Mouse (Mus musculus): ENCODE measurements around the gene Anapc7. TPM values are rescaled to one million over a fixed set of nuclear protein-coding genes. Genes with fewer than 3 reads are reported as not detected.
A peak's percentile ranks its signal among the peaks of the same experiment; 100 is the strongest.

Gene Anapc7
- polyA plus RNA-seq, 1 experiment from 2014 or later: 27.2 TPM

DNA sequence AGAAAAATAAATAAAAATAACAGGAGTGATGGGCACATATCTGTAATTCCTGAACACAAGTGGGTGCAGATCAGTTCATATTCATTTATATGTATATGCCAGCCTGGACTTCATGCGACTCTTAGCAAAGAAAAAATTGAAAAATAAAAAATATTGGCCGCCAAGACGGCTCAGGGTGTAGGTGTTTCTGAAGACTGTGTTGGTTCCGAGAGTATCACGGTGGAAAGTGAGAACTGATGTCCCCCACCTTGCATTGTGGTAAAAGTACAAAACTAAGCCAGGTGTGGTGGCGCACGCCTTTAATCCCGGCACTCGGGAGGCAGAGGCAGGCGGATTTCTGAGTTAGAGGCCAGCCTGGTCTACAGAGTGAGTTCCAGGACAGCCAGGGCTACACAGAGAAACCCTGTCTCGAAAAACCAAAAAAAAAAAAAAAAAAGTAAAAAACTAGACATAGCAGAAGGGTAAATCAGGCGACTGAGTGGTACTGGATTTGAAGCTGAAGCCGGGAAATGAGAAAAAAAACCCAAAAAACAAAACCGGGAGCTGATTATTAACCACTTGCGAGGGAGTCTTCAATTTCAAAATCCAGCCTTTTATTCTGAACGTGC is 30.2 kb upstream of the Anapc7 start:
- peak overlapping the region; percentile 92; the same call in 1 of the 2 replicates for H3K9ac ChIP-seq
- WGBS: 53% methylated on average over 15 of the region's 16 CpGs
- peak overlapping the region; percentile 32 for H3K27ac ChIP-seq
- no peak for DNase-seq (ENCODE audit: low spot score)
- 0 out of 2 replicates have a peak, but pooled peaks cover 3% of the 10 kb centered on the region for H3K36me3 ChIP-seq (replicated peaks; ENCODE audit: control insufficient read depth, insufficient read depth)
- no peak for ATAC-seq (ENCODE audit: low FRiP score)
- peaks cover 7% of the 10 kb centered on the region for H3K4me1 ChIP-seq (replicated peaks; ENCODE audit: control insufficient read depth, insufficient read depth, low read length)
- no peaks in the 10 kb centered on the region for H3K9me3 ChIP-seq (ENCODE audit: control insufficient read depth, low read length)
- peak overlapping the region; percentile 91 for H3K4me2 ChIP-seq (replicated peaks)
- H3K27me3 ChIP-seq (ENCODE audit: control insufficient read depth, insufficient read depth, low read length): no peaks in the 10 kb centered on the region
- H3K4me3 ChIP-seq (replicated peaks; ENCODE audit: low read length): peak overlapping the region; percentile 91

- peak within 1 kb of the TSS; percentile 69 for H3K27ac ChIP-seq
- peak within 1 kb of the TSS; percentile 92 for H3K9ac ChIP-seq
- H3K36me3 ChIP-seq (replicated peaks; ENCODE audit: control insufficient read depth, insufficient read depth): peaks cover 6% of the 10 kb centered on the region
- H3K4me1 ChIP-seq (replicated peaks; ENCODE audit: control insufficient read depth, insufficient read depth, low read length): peaks cover 7% of the 10 kb centered on the region
- H3K27me3 ChIP-seq (ENCODE audit: control insufficient read depth, insufficient read depth, low read length): no peaks in the 10 kb centered on the region
- peak within 1 kb of the TSS; percentile 91 for H3K4me3 ChIP-seq (replicated peaks; ENCODE audit: low read length)
- under 1% methylated on average over 39 of the region's 39 CpGs for WGBS
- peak within 1 kb of the TSS; percentile 91 for H3K4me2 ChIP-seq (replicated peaks)
- H3K9me3 ChIP-seq (ENCODE audit: control insufficient read depth, low read length): no peaks in the 10 kb centered on the region
- peak; percentile 97 for DNase-seq (ENCODE audit: low spot score)
- ATAC-seq (ENCODE audit: low FRiP score): peak; percentile 89
Measured at GRCm38 (mm10) chr5:122391786-122392180, 29.7 kb upstream of the Anapc7 start, which contains the start of gene Arpc3. TSS of gene Arpc3 (plus strand) at chr5:122391878.

DNA sequence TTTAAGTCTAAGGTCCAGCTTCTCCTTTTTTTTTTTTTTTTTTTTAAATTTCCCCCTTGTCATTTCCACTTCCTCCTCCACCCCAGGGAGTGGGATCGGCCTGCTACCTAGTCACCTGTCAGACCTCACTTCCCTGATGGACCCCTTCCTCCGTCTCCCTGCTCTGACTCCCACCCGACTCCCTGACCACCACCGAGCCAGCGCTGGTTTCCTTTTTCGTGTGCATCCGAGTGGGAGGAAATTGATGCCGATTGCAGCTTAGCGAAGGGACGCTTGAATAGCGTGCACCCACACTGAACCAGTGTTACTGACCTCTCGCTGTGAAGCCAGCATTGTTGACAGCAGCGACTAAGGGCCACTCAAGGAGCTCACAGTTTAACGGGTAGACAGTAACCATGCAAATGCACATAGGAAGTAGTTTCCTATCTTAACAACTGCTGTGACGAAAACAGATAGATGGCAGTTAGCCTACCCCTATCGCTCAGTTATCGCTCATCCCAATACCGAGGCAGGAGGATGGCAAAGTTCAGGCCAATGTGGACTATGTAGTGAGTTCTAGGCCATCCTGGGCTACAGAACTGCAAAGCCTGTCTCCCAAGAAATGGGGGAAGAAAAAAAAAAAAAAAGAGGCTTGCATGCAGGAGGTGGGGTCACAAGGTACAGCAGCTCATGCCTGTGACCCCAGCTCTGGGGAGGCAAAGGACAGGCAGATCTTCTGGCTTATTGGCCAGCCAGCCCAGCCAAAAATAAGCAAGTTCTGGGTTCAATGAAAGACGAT is 29.1 kb upstream of the Anapc7 start:
- Histone ChIP-seq H3K4me1 (replicated peaks; ENCODE audit: control insufficient read depth, insufficient read depth, low read length) (peaks cover 7% of the 10 kb centered on the region), H3K9me3 (ENCODE audit: control insufficient read depth, low read length) (no peaks in the 10 kb centered on the region), H3K27me3 (ENCODE audit: control insufficient read depth, insufficient read depth, low read length) (no peaks in the 10 kb centered on the region), H3K4me2 (replicated peaks) (peak overlapping the region; percentile 91), H3K27ac (peak overlapping the region; percentile 69), H3K9ac (peak overlapping the region; percentile 92), H3K36me3 (replicated peaks; ENCODE audit: control insufficient read depth, insufficient read depth) (peaks cover 12% of the 10 kb centered on the region), H3K4me3 (replicated peaks; ENCODE audit: low read length) (peak overlapping the region; percentile 91)
- 18% methylated on average over 19 of the region's 19 CpGs for WGBS
- peak; percentile 57; the same call in 1 of the 2 replicates for ATAC-seq (ENCODE audit: low FRiP score)
- DNase-seq (ENCODE audit: low spot score): no peak

GRCm38 (mm10) chr5:122393887-122394286 is 27.6 kb upstream of the Anapc7 start:
- Histone ChIP-seq H3K4me2 (replicated peaks) (no peak overlapping the region), H3K27me3 (ENCODE audit: control insufficient read depth, insufficient read depth, low read length) (no peaks in the 10 kb centered on the region), H3K27ac (no peak overlapping the region), H3K36me3 (replicated peaks; ENCODE audit: control insufficient read depth, insufficient read depth) (peaks cover 27% of the 10 kb centered on the region), H3K9me3 (ENCODE audit: control insufficient read depth, low read length) (no peaks in the 10 kb centered on the region), H3K4me3 (replicated peaks; ENCODE audit: low read length) (no peak overlapping the region), H3K9ac (no peak overlapping the region), H3K4me1 (replicated peaks; ENCODE audit: control insufficient read depth, insufficient read depth, low read length) (peaks cover 7% of the 10 kb centered on the region)
- no peak for ATAC-seq (ENCODE audit: low FRiP score)
- 51% methylated on average over 2 of the region's 2 CpGs for WGBS
- peak; percentile 80 for DNase-seq (ENCODE audit: low spot score)

- Histone ChIP-seq H3K4me2 (replicated peaks) (no peak overlapping the region), H3K27me3 (ENCODE audit: control insufficient read depth, insufficient read depth, low read length) (no peaks in the 10 kb centered on the region), H3K4me1 (replicated peaks; ENCODE audit: control insufficient read depth, insufficient read depth, low read length) (peaks cover 7% of the 10 kb centered on the region), H3K27ac (no peak overlapping the region), H3K36me3 (replicated peaks; ENCODE audit: control insufficient read depth, insufficient read depth) (peaks cover 44% of the 10 kb centered on the region), H3K4me3 (replicated peaks; ENCODE audit: low read length) (no peak overlapping the region), H3K9ac (no peak overlapping the region), H3K9me3 (ENCODE audit: control insufficient read depth, low read length) (no peaks in the 10 kb centered on the region)
- no peak for DNase-seq (ENCODE audit: low spot score)
- WGBS: 92% methylated on average over 10 of the region's 10 CpGs
- no peak for ATAC-seq (ENCODE audit: low FRiP score)
Measured at GRCm38 (mm10) chr5:122396791-122397190, 24.7 kb upstream of the Anapc7 start.

DNA sequence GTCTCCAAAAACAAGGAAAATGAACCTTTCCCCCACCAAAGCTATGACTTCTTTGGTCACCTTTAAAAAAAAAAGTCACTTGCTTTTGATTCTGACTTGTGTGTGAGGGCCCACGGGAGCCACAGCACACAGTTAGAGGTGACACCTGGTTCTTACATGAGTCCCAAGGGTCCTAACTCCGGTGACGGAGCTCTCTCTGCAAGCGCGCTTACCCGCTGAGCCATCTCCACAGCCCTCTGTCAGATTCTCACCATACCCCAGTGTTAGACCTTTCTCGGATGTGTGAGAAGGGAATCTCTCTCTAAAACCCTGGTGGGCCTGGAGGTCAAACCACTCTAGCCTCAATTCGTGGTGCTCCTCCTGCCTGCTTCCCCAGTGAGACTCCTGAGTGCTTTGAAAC is 24.0 kb upstream of the Anapc7 start:
- Histone ChIP-seq H3K9me3 (ENCODE audit: control insufficient read depth, low read length) (no peaks in the 10 kb centered on the region), H3K4me3 (replicated peaks; ENCODE audit: low read length) (no peak overlapping the region), H3K4me2 (replicated peaks) (no peak overlapping the region), H3K9ac (no peak overlapping the region), H3K36me3 (replicated peaks; ENCODE audit: control insufficient read depth, insufficient read depth) (peaks cover 51% of the 10 kb centered on the region), H3K4me1 (replicated peaks; ENCODE audit: control insufficient read depth, insufficient read depth, low read length) (peaks cover 4% of the 10 kb centered on the region), H3K27me3 (ENCODE audit: control insufficient read depth, insufficient read depth, low read length) (no peaks in the 10 kb centered on the region), H3K27ac (no peak overlapping the region)
- no peak for ATAC-seq (ENCODE audit: low FRiP score)
- WGBS: 92% methylated on average over 8 of the region's 8 CpGs
- DNase-seq (ENCODE audit: low spot score): no peak

GRCm38 (mm10) chr5:122399871-122400270 is 21.6 kb upstream of the Anapc7 start:
- Histone ChIP-seq H3K9me3 (ENCODE audit: control insufficient read depth, low read length) (no peaks in the 10 kb centered on the region), H3K4me1 (replicated peaks; ENCODE audit: control insufficient read depth, insufficient read depth, low read length) (no peaks in the 10 kb centered on the region), H3K27ac (no peak overlapping the region), H3K9ac (no peak overlapping the region), H3K27me3 (ENCODE audit: control insufficient read depth, insufficient read depth, low read length) (no peaks in the 10 kb centered on the region), H3K4me2 (replicated peaks) (no peak overlapping the region), H3K36me3 (replicated peaks; ENCODE audit: control insufficient read depth, insufficient read depth) (peaks cover 75% of the 10 kb centered on the region), H3K4me3 (replicated peaks; ENCODE audit: low read length) (no peak overlapping the region)
- ATAC-seq (ENCODE audit: low FRiP score) (no peak), DNase-seq (ENCODE audit: low spot score) (no peak)
- 95% methylated on average over 8 of the region's 8 CpGs for WGBS

GRCm38 (mm10) chr5:122400628-122401302 is 20.7 kb upstream of the Anapc7 start:
- 87% methylated on average over 18 of the region's 18 CpGs for WGBS
- Histone ChIP-seq H3K27ac (no peak overlapping the region), H3K9ac (no peak overlapping the region), H3K4me1 (replicated peaks; ENCODE audit: control insufficient read depth, insufficient read depth, low read length) (no peaks in the 10 kb centered on the region), H3K9me3 (ENCODE audit: control insufficient read depth, low read length) (no peaks in the 10 kb centered on the region), H3K36me3 (replicated peaks; ENCODE audit: control insufficient read depth, insufficient read depth) (peaks cover 80% of the 10 kb centered on the region), H3K4me2 (replicated peaks) (no peak overlapping the region), H3K4me3 (replicated peaks; ENCODE audit: low read length) (no peak overlapping the region), H3K27me3 (ENCODE audit: control insufficient read depth, insufficient read depth, low read length) (no peaks in the 10 kb centered on the region)
- ATAC-seq (ENCODE audit: low FRiP score) (no peak), DNase-seq (ENCODE audit: low spot score) (no peak)

DNA sequence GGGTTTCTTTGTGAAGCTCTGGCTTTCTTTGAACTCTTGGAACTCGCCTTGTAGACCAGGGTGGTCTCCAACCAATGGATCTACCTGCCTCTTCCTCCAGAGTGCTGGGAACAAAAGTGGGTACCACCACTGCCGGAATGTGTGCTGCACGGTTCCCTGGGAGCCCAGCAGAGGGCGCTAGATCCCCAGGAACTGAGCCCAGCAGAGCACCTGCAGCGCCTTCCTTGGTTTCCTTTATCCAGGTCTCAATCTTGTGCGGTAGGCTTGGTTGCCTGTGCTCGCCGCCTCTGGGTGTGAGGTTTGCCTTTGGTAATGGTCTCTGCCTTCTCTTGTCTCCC is 20.2 kb upstream of the Anapc7 start:
- Histone ChIP-seq H3K4me3 (replicated peaks; ENCODE audit: low read length) (no peak overlapping the region), H3K9ac (no peak overlapping the region), H3K36me3 (replicated peaks; ENCODE audit: control insufficient read depth, insufficient read depth) (peaks cover 85% of the 10 kb centered on the region), H3K27ac (no peak overlapping the region), H3K4me1 (replicated peaks; ENCODE audit: control insufficient read depth, insufficient read depth, low read length) (no peaks in the 10 kb centered on the region), H3K9me3 (ENCODE audit: control insufficient read depth, low read length) (no peaks in the 10 kb centered on the region), H3K27me3 (ENCODE audit: control insufficient read depth, insufficient read depth, low read length) (no peaks in the 10 kb centered on the region), H3K4me2 (replicated peaks) (no peak overlapping the region)
- ATAC-seq (ENCODE audit: low FRiP score): no peak
- peak; percentile 70 for DNase-seq (ENCODE audit: low spot score)
- 20% methylated on average over 8 of the region's 8 CpGs for WGBS

Data from hindbrain, embryonic 14.5 days (tissue).